Mouse (Mus musculus) bone marrow, adult 2 months (tissue): ENCODE data around the gene Cpeb1. TPM values are rescaled to one million over a fixed set of nuclear protein-coding genes. Genes with fewer than 3 reads are reported as not detected.

Source experiments
- H3K27ac ChIP-seq: fragments of 200-500 bp; 2 replicates; pipeline ENCODE4 v1.5.1; 2012; ENCODE audit warnings: low read depth, mild to moderate bottlenecking, control low read depth, inconsistent platforms, low read length; ENCODE audit not compliant: control insufficient read depth, poor library complexity, insufficient read depth
- H3K4me1 ChIP-seq: fragments of 200-500 bp; 2 replicates; pipeline ENCODE4 v1.6.1; 2011; ENCODE audit warnings: low read length; ENCODE audit not compliant: control insufficient read depth, insufficient read depth
- H3K4me3 ChIP-seq: fragments of 200-500 bp; replicated peaks from 2 replicates; pipeline ENCODE3; 2011; ENCODE audit warnings: mild to moderate bottlenecking, low read depth, low read length, control low read depth; ENCODE audit not compliant: control insufficient read depth
- CTCF ChIP-seq: fragments of 200-500 bp; IDR thresholded peaks from 2 replicates; pipeline ENCODE4 v1.5.1; 2011; ENCODE audit warnings: low read length, control low read depth; ENCODE audit not compliant: control insufficient read depth, insufficient read depth
- POLR2A ChIP-seq: fragments of 200-500 bp; IDR thresholded peaks from 2 replicates; pipeline ENCODE4 v1.6.1; 2011; ENCODE audit warnings: low read depth, mild to moderate bottlenecking, control low read depth, low read length, borderline replicate concordance; ENCODE audit not compliant: control insufficient read depth
- whole genome bisulfite sequencing: fragments of 180-500 bp; shearing (Covaris S2); methylation state at CpG from one replicate; pipeline ENCODE4 v1.1.7; 2018; 5-methylcytosine and 5-hydroxymethylcytosine counted together
- polyA plus RNA-seq: library from polyadenylated mRNA; stranded (reverse); fragments of >200 nt; gene quantifications from 2 replicates; pipeline ENCODE4 v1.2.4, GENCODE M21; 2011; ENCODE audit warnings: low replicate concordance; ENCODE audit not compliant: missing spikeins, insufficient read depth, insufficient read length

Cpeb1 gene
- polyA plus RNA-seq, 1 experiment: 2.4 TPM

DNA sequence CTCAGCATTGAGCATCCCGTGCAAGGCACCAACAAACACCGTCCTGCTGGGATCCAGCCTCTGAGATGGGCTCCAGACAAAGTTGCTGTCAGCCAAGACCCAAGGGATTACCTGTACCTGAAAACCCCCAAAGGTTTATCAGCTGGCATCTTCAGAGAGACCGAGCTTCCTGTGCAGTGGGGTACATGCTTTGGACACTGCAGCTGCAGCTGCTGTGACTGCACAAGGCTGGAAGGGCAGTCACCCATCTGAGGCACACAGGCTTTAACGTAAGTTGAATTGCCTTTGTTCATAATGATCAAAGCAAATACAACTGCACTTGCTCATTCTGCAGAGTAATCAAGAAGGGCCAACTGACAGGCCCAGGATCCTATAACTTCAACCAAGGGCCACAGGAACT is 103.4 kb downstream of the Cpeb1 start:
- WGBS: 80% methylated on average over 4 of the region's 4 CpGs
- Histone ChIP-seq H3K27ac (no peak overlapping the region), H3K4me3 (no peak overlapping the region), H3K4me1 (no peaks in the 10 kb centered on the region)
- TF ChIP-seq POLR2A (no peak), CTCF (no peak)

DNA sequence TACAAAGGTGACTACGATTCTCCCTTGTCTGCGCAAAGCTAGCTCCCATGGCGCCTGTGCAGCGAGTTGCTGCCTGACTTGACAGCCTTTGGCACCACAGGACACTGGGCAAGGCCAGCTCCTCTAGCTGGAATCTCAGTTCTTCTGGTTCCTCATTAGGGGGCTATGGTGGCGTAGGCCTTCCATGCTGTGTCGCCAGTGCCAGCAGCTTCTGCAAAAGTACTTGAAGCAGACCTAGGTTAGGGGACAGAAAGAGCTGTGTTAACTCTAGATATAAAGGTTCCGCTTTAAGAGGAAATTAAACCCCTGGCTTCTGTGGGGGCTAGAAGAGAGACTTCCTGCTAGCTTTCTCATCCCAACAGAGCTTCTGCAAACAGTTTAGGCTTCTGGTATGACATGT is 107.1 kb downstream of the Cpeb1 start:
- no peak overlapping the region for H3K27ac ChIP-seq
- H3K4me1 ChIP-seq: no peaks in the 10 kb centered on the region; the same call in 1 of the 2 replicates
- H3K4me3 ChIP-seq: no peak overlapping the region
- WGBS: 44% methylated on average over 7 of the region's 7 CpGs
- TF ChIP-seq POLR2A: no peak
- TF ChIP-seq CTCF: no peak

DNA sequence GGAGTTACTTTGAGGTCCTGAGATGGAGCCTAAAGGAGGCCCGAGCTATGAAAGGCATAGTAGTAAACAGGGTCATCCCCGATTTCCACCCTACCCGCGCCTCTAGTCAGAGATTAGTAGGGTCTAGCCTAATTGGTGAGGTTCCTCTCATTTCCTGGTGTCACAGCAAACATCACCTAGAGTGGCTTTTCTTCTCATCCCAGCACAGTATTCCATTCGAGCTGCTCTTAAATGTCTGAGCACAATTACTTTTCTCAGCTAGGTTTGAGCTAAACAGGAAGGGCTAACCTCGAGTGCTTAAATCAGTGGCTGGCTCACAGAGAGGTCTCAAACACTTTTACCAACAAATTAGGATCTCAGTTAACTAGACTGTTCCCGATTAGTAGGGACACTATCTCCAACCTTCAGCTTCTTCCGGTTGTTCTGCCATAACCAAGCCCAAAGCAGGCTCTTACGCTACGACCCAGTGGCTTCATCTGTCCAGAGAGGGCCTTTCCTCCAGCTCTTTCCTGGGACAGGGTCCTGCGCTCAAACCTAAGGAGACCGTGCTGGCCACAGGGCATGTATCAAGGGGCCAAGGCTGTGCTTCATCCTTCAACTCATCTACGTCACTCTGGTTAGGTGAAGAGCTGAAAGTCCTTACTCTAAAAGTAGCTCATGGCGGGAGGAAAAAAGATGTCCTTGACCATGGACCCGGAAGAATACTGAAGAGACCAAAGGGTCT is 109.7 kb downstream of the Cpeb1 start:
- TF ChIP-seq POLR2A (no peak), CTCF (no peak)
- WGBS: 59% methylated on average over 15 of the region's 15 CpGs
- Histone ChIP-seq H3K27ac (no peak overlapping the region; the same call in 1 of the 2 replicates), H3K4me1 (no peaks in the 10 kb centered on the region; the same call in 1 of the 2 replicates), H3K4me3 (peak overlapping the region; percentile 65)

DNA sequence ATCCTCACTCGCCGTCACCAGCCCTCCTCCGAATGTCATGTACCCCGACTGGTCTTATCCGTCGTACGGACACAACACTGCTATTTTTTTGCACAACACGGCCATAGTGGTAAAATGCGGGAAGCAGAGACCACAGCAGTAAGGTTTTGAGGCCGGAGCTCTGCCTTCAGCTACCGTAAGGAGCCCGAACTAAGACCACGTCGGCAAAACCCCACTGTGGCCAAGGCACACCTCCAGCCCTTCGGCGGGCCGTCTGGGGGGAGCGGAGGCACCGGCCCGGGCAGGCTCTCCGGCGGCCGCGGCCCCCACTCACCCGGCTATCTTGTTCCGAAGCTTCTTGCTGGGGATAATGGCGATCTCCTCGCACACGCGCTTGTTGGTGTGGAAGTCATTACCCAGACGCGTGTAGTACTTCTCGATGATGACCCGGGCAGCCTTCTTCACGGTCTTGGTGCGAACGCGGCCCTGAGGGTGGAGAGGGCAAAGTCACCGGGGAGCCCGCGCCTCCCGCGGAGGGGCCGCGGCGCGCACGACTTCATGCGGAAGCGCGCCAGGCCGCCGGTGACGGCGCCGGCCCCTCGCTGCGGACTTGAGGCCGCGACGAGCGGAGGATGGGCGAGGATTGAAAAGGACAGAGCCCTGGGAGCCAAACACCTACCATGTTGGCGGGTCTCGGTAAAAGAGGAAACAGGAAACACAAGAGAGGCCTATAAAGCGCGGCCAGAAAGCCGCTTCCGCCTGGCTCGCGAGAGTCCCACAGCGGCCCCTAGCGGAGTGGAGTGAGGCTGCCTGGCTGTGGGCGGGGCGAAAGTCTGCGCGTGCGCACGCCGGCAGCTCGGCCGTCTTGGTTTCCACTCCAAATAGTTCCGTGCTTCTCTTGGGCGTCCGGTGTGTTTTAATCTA is 110.5 kb downstream of the Cpeb1 start, which contains the start of gene Rps17:
Rps17 (minus strand) TSS at position 711 of the 903 bp plus-strand sequence.
- Histone ChIP-seq H3K4me3 (peak within 1 kb of the TSS; percentile 78), H3K27ac (peak within 1 kb of the TSS; percentile 82), H3K4me1 (no peaks in the 10 kb centered on the region; the same call in 1 of the 2 replicates)
- peak; percentile 91 for TF ChIP-seq CTCF
- TF ChIP-seq POLR2A: peak; percentile 76; the same call in 1 of the 2 replicates
- WGBS: under 1% methylated on average over 85 of the region's 85 CpGs

DNA sequence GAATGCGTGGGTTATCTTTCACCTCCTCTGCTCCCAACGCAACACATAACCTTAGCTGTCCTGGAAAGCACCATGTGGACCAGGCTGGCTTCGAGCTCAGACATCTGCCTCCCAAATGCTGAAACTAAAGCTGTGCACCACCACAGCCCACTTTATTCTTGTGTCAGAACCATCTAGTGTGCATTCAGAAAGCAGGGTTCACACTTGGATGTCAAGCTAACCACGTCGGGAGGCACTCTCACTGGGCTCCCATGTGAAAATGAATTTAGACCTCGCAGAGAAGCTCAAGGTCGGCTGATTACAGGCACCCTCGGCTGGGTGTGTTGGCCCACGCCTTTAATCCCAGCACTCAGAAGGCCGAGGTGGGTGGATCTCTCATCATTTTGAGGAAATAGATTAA is 111.4 kb downstream of the Cpeb1 start:
- no peaks in the 10 kb centered on the region; the same call in 1 of the 2 replicates for H3K4me1 ChIP-seq
- WGBS: 5% methylated on average over 10 of the region's 10 CpGs
- H3K4me3 ChIP-seq: peak overlapping the region; percentile 78
- TF ChIP-seq POLR2A (no peak), CTCF (no peak)
- no peak overlapping the region for H3K27ac ChIP-seq

DNA sequence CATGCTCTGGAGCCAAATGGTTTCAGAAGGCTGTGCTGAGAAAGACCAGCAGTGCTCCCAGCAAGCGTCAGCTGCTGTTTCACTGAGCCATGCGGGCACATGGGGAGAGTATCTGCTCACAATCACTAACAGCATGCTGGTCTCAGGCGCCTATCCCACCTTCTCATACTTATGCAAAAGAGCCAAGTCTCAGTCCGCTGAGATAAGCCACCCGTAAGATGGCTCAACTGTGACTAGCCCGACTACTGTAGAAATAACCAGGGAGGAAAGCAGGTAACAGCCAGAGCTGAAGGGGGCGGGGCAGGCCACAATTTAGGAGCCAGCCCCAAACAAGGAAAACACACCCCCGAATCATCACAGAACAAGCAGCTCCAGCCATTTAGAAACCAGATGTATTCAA is 111.9 kb downstream of the Cpeb1 start:
- WGBS: 35% methylated on average over 8 of the region's 8 CpGs
- H3K4me1 ChIP-seq: no peaks in the 10 kb centered on the region; the same call in 1 of the 2 replicates
- peak overlapping the region; percentile 15 for H3K4me3 ChIP-seq

DNA sequence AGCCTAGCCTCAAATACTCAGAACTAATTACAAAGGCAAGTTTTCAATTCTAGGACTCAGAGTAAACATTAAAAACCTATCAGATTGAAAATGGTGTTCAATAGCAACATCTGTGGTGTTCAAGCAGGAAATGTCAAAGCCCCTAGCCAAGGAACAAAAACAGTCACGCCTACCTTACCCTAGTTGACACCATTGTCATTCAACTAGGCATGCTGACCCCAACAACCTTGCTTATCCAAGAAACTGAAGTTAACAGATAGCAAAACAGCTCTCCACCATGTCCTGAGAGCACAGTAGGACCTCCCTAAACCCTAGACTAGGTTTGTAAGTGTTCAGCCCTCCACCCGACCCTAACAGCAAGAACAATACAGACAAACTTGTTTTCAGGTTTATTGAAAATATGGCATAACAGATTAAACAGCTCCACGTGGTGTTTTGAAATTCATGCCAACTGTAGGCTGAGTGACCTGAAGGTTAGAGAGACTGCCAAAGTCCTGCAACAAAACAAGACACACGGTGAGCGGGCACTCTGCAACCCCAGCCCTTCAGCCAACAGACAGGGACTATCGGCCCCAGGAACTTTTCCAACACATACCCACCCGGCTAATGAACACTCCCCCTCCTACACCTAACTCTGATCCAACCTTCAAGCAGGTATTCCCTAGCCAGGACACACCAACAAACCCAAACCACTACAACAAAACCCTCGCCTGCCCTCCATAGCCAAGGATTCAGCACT is 112.7 kb downstream of the Cpeb1 start:
- no peak overlapping the region for H3K27ac ChIP-seq
- WGBS: 62% methylated on average over 8 of the region's 8 CpGs
- TF ChIP-seq POLR2A (no peak), CTCF (no peak)
- no peak overlapping the region for H3K4me3 ChIP-seq
- no peaks in the 10 kb centered on the region; the same call in 1 of the 2 replicates for H3K4me1 ChIP-seq

More for the DNA sequence above, 111.9 kb downstream of the Cpeb1 start:
- TF ChIP-seq POLR2A (no peak), CTCF (no peak)
- H3K27ac ChIP-seq: no peak overlapping the region
